Mouse (Mus musculus) liver, postnatal 0 days (tissue): ENCODE data around the gene Rps6ka5. TPM values are rescaled to one million over a fixed set of nuclear protein-coding genes. Genes with fewer than 3 reads are reported as not detected.
A peak's percentile ranks its signal among the peaks of the same experiment; 100 is the strongest.

Source experiments
- ATAC-seq: fragments of 200-750 bp; cut with Nextera tagmentation; 2 replicates; pipeline ENCODE4 v1.8.0; 2017; ENCODE audit warnings: mild to moderate bottlenecking, moderate library complexity
- DNase-seq: peaks from one replicate; pipeline ENCODE4 v3.0.0-alpha.2; 2016
- H3K27ac ChIP-seq: fragments of 300-500 bp; sonication (generic); 2 replicates; pipeline ENCODE4 v1.5.1; 2014; ENCODE audit warnings: antibody characterized with exemption, moderate library complexity, mild to moderate bottlenecking, low read depth
- H3K27me3 ChIP-seq: fragments of 300-500 bp; sonication (generic); 2 replicates; pipeline ENCODE4 v1.6.1; 2014; ENCODE audit warnings: low read length, control low read depth, mixed read lengths; ENCODE audit not compliant: insufficient read depth
- H3K36me3 ChIP-seq: fragments of 300-500 bp; sonication (generic); replicated peaks from 2 replicates; pipeline ENCODE4 v1.6.1; 2014; ENCODE audit warnings: mild to moderate bottlenecking, control low read depth, low read length, moderate library complexity, mixed read lengths; ENCODE audit not compliant: insufficient read depth
- H3K4me1 ChIP-seq: fragments of 300-500 bp; sonication (generic); 2 replicates; pipeline ENCODE4 v1.6.1; 2014; ENCODE audit warnings: antibody characterized with exemption, mild to moderate bottlenecking, control low read depth; ENCODE audit not compliant: insufficient read depth
- H3K4me2 ChIP-seq: fragments of 300-500 bp; sonication (generic); 2 replicates; pipeline ENCODE4 v1.6.1; 2014; ENCODE audit warnings: low read depth, mild to moderate bottlenecking, low read length, moderate library complexity, mixed read lengths
- H3K4me3 ChIP-seq: fragments of 300-500 bp; sonication (generic); 2 replicates; pipeline ENCODE4 v1.5.1; 2014; ENCODE audit warnings: low read depth, low read length
- H3K9ac ChIP-seq: fragments of 300-500 bp; sonication (generic); replicated peaks from 2 replicates; pipeline ENCODE4 v1.6.1; 2014; ENCODE audit warnings: mild to moderate bottlenecking, moderate library complexity
- H3K9me3 ChIP-seq: fragments of 300-500 bp; sonication (generic); 2 replicates; pipeline ENCODE4 v1.6.1; 2016; ENCODE audit warnings: mild to moderate bottlenecking, control low read depth, low read length, mixed read lengths
- CTCF ChIP-seq: sonication (generic); IDR thresholded peaks from 2 replicates; pipeline ENCODE4 v1.5.1; 2016; ENCODE audit warnings: antibody characterized with exemption, low read depth
- EP300 ChIP-seq: IDR thresholded peaks from 2 replicates; pipeline ENCODE4 v1.6.1; 2016; ENCODE audit warnings: antibody characterized with exemption, low read depth, mild to moderate bottlenecking
- WGBS: fragments of 180-500 bp; shearing (Covaris S2); extraction: QIAGEN DNeasy Blood & Tissue Kit; methylation state at CpG from one replicate; pipeline ENCODE4 v1.1.7; 2014; ENCODE audit not compliant: insufficient replicate concordance; 5-methylcytosine and 5-hydroxymethylcytosine counted together
- polyA plus RNA-seq: library from polyadenylated mRNA; unstranded; fragments of >200 nt; fragmentation: Nextera tagmentation; extraction: Ambion mirVana; gene quantifications from 2 replicates; pipeline ENCODE4 v1.2.1, GENCODE M21; 2015

Rps6ka5 gene
- polyA plus RNA-seq, 1 experiment from 2014 or later, result 1.6 TPM

- Histone ChIP-seq H3K9ac (no peak overlapping the region), H3K4me1 (peaks cover 5% of the 10 kb centered on the region), H3K27ac (no peak overlapping the region), H3K9me3 (no peaks in the 10 kb centered on the region), H3K27me3 (no peaks in the 10 kb centered on the region), H3K4me2 (no peak overlapping the region), H3K4me3 (no peak overlapping the region), H3K36me3 (no peaks in the 10 kb centered on the region)
- ATAC-seq (no peak), DNase-seq (no peak)
- 71% methylated on average over 4 of the region's 4 CpGs for WGBS
- TF ChIP-seq EP300 (no peak), CTCF (no peak)
Observed at GRCm38 (mm10) chr12:100515493-100515892, 211.3 kb downstream of the Rps6ka5 start.

GRCm38 (mm10) chr12:100514611-100515010 is 212.2 kb downstream of the Rps6ka5 start:
- WGBS, result 64% methylated on average over 1 of the region's 1 CpGs
- no peak overlapping the region for H3K27ac ChIP-seq
- no peaks in the 10 kb centered on the region for H3K36me3 ChIP-seq
- no peaks in the 10 kb centered on the region; the same call in none of the 2 replicates for H3K4me1 ChIP-seq
- no peak overlapping the region for H3K4me2 ChIP-seq
- no peaks in the 10 kb centered on the region for H3K27me3 ChIP-seq
- DNase-seq (no peak), ATAC-seq (no peak)
- no peaks in the 10 kb centered on the region for H3K9me3 ChIP-seq
- TF ChIP-seq EP300 (no peak), CTCF (no peak)
- H3K4me3 ChIP-seq, result no peak overlapping the region
- no peak overlapping the region for H3K9ac ChIP-seq

- no peaks in the 10 kb centered on the region; the same call in 1 of the 2 replicates for H3K4me1 ChIP-seq
- no peaks in the 10 kb centered on the region for H3K36me3 ChIP-seq
- H3K27me3 ChIP-seq, result no peaks in the 10 kb centered on the region
- no peak overlapping the region for H3K9ac ChIP-seq
- DNase-seq (no peak), ATAC-seq (no peak)
- no peak overlapping the region for H3K4me2 ChIP-seq
- no peak overlapping the region for H3K4me3 ChIP-seq
- H3K9me3 ChIP-seq, result no peaks in the 10 kb centered on the region
- 75% methylated on average over 5 of the region's 5 CpGs for WGBS
- TF ChIP-seq CTCF (no peak), EP300 (no peak)
- H3K27ac ChIP-seq, result no peak overlapping the region
Observed at GRCm38 (mm10) chr12:100513131-100513530, 213.7 kb downstream of the Rps6ka5 start.

GRCm38 (mm10) chr12:100512641-100513040 is 214.1 kb downstream of the Rps6ka5 start:
- Histone ChIP-seq H3K4me1 (no peaks in the 10 kb centered on the region; the same call in 1 of the 2 replicates), H3K9me3 (no peaks in the 10 kb centered on the region), H3K9ac (no peak overlapping the region), H3K27ac (no peak overlapping the region), H3K27me3 (no peaks in the 10 kb centered on the region), H3K4me2 (no peak overlapping the region), H3K4me3 (no peak overlapping the region), H3K36me3 (no peaks in the 10 kb centered on the region)
- DNase-seq, result no peak
- TF ChIP-seq CTCF (no peak), EP300 (no peak)
- ATAC-seq, result no peak
- WGBS, result 89% methylated on average over 8 of the region's 9 CpGs

- Histone ChIP-seq H3K9me3 (no peaks in the 10 kb centered on the region), H3K4me1 (peaks cover 3% of the 10 kb centered on the region; the same call in 1 of the 2 replicates), H3K4me2 (no peak overlapping the region), H3K27me3 (no peaks in the 10 kb centered on the region), H3K36me3 (no peaks in the 10 kb centered on the region), H3K27ac (peak overlapping the region; percentile 62; the same call in 1 of the 2 replicates), H3K9ac (no peak overlapping the region), H3K4me3 (no peak overlapping the region)
- no peak for DNase-seq
- WGBS, result 67% methylated on average over 9 of the region's 9 CpGs
- ATAC-seq, result no peak
- no peak for TF ChIP-seq EP300
- no peak for TF ChIP-seq CTCF
Observed at GRCm38 (mm10) chr12:100509615-100510282, 217.0 kb downstream of the Rps6ka5 start.

GRCm38 (mm10) chr12:100508668-100509067 is 218.1 kb downstream of the Rps6ka5 start:
- TF ChIP-seq EP300 (no peak), CTCF (no peak)
- H3K27me3 ChIP-seq, result no peaks in the 10 kb centered on the region
- H3K9me3 ChIP-seq, result no peaks in the 10 kb centered on the region
- DNase-seq, result no peak
- H3K4me2 ChIP-seq, result no peak overlapping the region
- ATAC-seq, result peak; percentile 72
- 52% methylated on average over 5 of the region's 5 CpGs for WGBS
- peak overlapping the region; percentile 62 for H3K27ac ChIP-seq
- H3K4me3 ChIP-seq, result no peak overlapping the region
- H3K36me3 ChIP-seq, result no peaks in the 10 kb centered on the region
- peaks cover 5% of the 10 kb centered on the region for H3K4me1 ChIP-seq
- H3K9ac ChIP-seq, result no peak overlapping the region
